Mouse (Mus musculus) E14TG2a.4 (cell line): Measurements from ENCODE around the gene Actr3.

Source experiments
- CTCF ChIP-seq: conservative IDR thresholded peaks from 2 replicates; pipeline ENCODE4 v1.5.1; 2014; ENCODE audit warnings: low read length
- NANOG ChIP-seq: IDR thresholded peaks from 2 replicates; pipeline ENCODE4 v1.6.1; 2014; ENCODE audit warnings: borderline replicate concordance, low read length, mixed read lengths

DNA sequence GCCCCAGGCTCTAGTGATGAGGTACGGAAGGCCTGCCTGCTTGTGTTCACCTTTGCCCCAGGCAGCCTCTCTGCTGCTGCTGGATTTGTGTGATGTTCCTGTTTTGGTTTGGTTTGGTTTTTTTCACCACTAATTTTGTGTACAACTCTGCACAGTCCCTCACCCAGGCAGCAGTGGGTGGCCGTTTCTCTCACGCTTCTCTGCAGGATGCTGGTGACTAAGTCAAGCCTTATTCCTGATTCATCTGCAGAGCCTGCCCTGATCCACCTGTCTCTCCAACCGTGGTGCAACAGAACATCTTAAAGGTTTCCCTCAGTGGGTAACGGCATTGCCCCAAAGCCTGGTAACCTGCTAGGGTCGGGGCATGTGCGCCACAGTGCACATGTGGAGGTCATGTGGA lies 49.3 kb downstream of the Actr3 start:
- TF ChIP-seq CTCF (no peak), NANOG (no peak)
